Mouse (Mus musculus) heart, adult 9 months (tissue): ENCODE measurements at regions not wholly inside any gene's neighbourhood (a gene's known extent, or its start where the extent isn't known, plus 50 kb on each side); places are given as distances from the start of the nearest gene placed in this dataset.

Experiments used
- DNase-seq, 2 experiments: peaks; one replicate each; pipeline ENCODE4 v3.0.0; 2022; ENCODE audit warnings: low spot score in 2 of 2

- no peak for DNase-seq
These were observed 59.6 kb upstream of the Lclat1 start for GRCm38 (mm10) chr17:73048164-73048563.

GRCm38 (mm10) chr17:73052956-73053355 lies 54.8 kb upstream of the Lclat1 start:
- no peak for DNase-seq

GRCm38 (mm10) chr17:73053479-73054215 lies 54.1 kb upstream of the Lclat1 start:
- DNase-seq, result no peak

GRCm38 (mm10) chr17:73054226-73054625 lies 53.6 kb upstream of the Lclat1 start:
- peak; percentile 56 to 64 for DNase-seq

GRCm38 (mm10) chr17:73055197-73055596 lies 52.6 kb upstream of the Lclat1 start:
- DNase-seq, result no peak

GRCm38 (mm10) chr17:73055611-73056010 lies 52.2 kb upstream of the Lclat1 start:
- DNase-seq, result no peak

GRCm38 (mm10) chr17:73056616-73057015 lies 51.2 kb upstream of the Lclat1 start:
- DNase-seq, result no peak
